Mouse (Mus musculus) gastrocnemius, adult 2 months (tissue): Measurements from ENCODE around the gene Slc39a13. TPM values are rescaled to one million over a fixed set of nuclear protein-coding genes. Genes with fewer than 3 reads are reported as not detected.

Source experiments
- DNase-seq: peaks from one replicate; pipeline ENCODE4 v3.0.0; 2022
- H3K27ac ChIP-seq: fragments of 200-600 bp; 2 replicates; pipeline ENCODE4 v1.8.1; 2022; ENCODE audit warnings: mild to moderate bottlenecking
- H3K4me3 ChIP-seq: fragments of 200-600 bp; 2 replicates; pipeline ENCODE4 v1.8.1; 2022; ENCODE audit warnings: mild to moderate bottlenecking, moderate library complexity
- CTCF ChIP-seq: fragments of 200-600 bp; IDR thresholded peaks from 2 replicates; pipeline ENCODE4 v1.8.1; 2022; ENCODE audit warnings: antibody characterized with exemption, mild to moderate bottlenecking, moderate library complexity
- intact Hi-C: fragments of 180-260 bp; cut with DNase I; formaldehyde crosslinking; loops from one replicate; pipeline ENCODE4 v1.15.1; 2025
- total RNA-seq, 2 experiments: library from RNA; stranded (reverse); gene quantifications; 2 replicates each; pipeline ENCODE4 v1.2.3; 2021

Slc39a13 gene
- total RNA-seq, 2 experiments from 2014 or later, result 18.7 to 22.0 TPM

DNA sequence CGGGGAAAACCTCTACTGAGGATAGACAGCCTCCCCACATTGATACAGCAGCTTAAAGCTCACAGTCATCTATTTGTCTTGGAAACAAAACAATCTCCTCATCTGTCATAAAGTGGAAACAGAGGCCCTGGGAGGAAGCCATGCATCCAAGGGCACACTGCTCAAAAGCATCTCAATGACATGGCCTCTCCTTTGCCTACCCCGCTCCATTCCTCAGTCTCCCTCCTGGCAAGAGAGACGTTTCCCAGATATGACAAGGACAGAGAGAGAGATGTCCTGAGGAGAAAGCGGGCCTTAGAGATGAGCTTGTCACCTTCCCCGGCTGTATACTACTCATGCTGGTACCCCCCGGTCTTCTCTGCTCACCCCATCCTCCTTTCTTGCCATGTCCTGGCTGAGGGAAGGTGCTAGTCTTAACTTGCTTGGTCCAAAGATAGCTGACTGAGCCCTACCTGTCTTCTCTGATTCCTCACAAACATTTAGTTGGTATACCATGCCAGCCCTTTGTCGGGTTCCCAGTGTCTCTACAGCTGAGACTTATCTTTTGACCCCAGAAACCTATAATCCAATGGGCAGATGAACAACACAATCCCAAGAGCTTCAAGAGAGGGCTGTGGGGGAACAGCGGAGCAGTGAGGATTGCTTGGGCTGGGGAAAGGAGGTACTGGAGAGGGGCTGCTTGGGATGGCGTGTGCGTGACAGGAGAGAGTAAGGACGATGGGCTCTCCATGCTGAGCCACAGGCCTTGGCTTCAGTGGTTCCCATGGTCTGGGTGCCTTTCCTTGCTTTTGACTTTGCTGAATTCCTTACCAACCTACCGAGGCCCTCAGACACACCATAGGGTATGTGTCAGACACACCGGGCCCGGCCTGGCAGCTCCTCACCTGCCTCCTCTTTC lies 15.5 kb upstream of the Slc39a13 start:
- intact Hi-C loops, result no loop called here
- Histone ChIP-seq H3K27ac (peak overlapping the region; percentile 95), H3K4me3 (no peak overlapping the region)
- TF ChIP-seq CTCF, result no peak
- DNase-seq, result no peak

DNA sequence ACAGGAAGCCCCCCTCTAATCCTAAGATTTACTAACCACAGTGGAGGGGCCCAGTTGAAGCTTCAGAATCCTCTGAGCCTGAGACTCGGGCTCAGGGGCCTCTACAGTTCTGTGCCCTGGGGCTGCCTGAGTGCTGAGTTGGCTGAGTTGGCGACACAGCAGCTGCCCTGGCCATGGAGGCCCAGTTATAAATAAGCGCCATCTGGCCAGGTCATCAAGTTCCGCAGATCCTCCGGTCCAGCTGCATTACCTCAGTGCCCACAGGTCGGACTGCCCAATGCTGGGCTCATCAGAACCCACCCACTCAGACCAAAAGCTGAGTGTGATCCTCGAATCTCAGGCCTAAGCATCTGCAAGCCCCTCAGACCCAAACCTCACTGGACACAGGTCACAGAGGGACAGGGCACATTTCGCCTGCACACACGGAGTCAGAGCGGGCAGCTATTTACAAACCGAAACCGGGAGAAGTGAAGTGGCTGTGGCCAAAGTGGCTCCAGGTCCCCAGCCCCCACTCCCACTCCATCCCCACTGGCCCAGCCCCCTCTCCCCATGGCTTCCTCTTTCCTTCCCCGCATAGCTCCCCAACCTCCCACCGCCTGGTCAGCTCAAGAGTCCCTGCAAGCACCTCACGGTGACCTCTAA lies 14.1 kb upstream of the Slc39a13 start:
- intact Hi-C loops, result no loop called here
- Histone ChIP-seq H3K4me3 (peak overlapping the region; percentile 67), H3K27ac (peak overlapping the region; percentile 95)
- no peak for TF ChIP-seq CTCF
- peak; percentile 90 for DNase-seq

DNA sequence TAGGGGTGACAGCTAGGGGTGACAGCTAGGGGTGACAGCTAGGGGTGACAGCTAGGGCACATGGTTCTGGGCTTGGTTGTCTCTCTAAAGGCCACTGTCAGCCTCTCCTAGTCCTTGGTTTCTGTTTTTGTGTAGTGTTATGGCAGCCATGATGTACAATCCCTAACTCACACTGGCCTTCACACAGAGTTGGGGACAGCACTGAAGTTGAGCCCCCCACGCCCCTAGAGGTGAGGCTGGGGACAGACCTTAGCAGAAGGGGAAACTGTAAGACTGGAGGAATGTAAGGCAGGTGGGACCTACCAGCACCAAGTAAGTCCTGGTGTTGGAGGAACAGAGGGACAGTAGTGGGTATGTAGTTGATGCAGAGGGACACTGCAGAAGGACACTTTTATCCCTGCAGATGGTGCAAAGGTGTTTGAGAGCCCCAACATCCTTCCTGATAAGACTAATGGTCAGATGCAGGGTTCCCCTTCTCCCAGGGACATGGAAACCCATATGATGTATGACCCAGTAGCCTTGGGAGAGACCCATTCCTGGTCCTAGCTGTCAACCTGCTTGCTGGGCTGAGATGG lies 13.2 kb upstream of the Slc39a13 start:
- no peak for DNase-seq
- TF ChIP-seq CTCF, result no peak
- Histone ChIP-seq H3K27ac (peak overlapping the region; percentile 95), H3K4me3 (peak overlapping the region; percentile 28)
- intact Hi-C loops, result no loop called here

DNA sequence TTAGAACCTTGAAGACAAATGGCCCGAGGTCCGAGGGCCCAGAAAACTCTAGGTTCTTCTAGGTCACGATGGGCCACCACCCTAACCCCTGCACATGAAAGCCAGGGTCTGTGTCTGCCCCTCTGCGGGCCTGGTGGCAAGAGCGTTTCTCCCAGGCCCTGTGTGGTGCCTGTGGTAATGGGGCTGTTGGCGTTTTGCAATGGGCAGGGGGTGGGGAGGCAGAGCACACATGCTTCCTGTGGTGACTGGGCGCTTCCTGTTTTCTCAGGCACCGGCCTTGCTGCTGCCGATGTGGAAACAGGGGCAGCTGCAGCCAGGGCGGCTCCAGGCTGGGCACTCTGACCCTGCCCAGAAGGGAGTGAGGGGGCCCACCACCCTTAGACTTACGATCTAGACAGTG lies 12.6 kb upstream of the Slc39a13 start:
- TF ChIP-seq CTCF, result no peak
- intact Hi-C loops, result no loop called here
- peak; percentile 65 for DNase-seq
- peak overlapping the region; percentile 28 for H3K4me3 ChIP-seq
- peak overlapping the region; percentile 95 for H3K27ac ChIP-seq

DNA sequence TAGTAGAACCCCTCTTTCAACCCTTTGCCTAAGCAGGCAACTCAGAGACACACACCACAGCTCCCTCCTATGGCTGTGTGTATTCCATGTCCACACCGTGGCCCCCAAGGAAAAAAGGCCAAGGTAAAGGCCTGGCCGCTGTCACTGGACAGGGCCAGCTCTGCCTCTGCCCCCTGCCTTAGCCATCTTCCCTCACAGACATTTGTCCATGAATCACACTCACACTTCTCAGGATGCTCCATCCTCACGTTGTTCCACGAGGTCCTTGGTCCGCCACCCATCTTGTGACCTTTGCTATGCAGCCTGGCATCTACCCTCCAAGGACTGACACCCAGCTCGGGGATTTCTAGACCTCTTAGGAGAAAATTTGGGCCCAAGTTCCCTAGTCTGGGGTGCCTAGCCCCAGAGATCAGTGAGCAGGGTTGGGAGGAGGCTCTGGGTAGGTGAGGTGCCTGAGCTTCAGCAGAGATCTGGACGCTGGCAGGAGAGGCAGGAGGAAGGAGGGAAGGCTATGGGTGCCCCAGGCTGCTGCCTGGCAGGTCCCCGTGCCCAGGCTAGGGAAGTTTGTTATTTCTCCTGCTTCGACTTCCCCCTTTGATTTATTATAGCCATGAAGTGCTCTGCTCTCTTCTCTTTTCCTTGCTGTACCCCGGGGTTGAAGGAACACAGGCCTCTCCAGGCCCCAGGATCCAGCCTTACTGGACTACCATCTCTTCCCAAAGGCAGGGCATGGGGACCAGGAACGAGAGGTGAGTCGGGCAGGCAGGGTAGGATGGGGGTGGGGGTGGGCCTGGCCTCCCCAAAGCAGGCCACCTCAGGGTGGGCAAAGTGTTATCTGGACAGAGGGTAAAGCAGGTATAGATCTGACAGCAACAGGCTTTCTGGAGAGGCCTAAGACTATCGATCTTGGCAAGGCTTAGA lies 11.8 kb upstream of the Slc39a13 start, which contains the start of gene Spi1:
Spi1 (plus strand) TSS at position 616 of the 921 bp plus-strand sequence.
- peak within 1 kb of the TSS; percentile 95 for H3K27ac ChIP-seq
- intact Hi-C loops, result no loop called here

DNA sequence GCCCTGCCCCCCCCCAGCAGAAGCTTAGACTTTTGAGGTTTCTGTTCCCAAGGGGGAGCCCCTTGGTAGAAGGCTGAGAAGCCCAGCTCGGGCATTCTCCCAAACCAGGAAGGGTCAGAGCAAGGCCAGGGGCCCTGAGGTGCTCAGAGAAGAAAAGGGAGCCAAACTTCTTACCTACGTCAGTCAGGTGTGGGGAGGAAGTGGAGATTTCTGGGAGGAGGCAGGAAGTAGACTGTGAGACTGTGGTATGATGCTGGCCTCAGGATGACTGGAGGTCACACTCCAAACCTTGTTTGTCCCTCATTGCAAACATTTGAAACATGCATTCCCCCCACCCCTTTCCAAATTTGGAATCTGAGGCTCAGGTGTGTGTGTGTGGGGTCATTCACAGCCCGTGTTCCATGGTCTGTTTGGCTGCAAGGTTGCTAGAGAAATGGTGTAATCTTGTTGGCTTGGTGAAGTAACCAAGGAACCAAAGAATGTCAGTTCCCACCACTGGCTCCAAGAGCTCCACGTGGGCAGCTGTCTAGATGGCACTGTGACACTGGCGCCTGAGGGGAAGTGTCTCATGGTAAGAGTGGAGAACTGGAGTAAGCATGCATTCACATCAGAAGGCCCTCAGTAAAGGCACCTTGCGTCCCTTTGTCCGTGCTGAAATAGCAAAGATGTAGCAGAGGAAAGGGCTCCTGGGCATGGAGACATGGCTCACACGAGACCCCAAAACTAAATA lies 10.7 kb upstream of the Slc39a13 start:
- intact Hi-C loops, result no loop called here
- no peak overlapping the region for H3K4me3 ChIP-seq
- TF ChIP-seq CTCF, result no peak
- no peak for DNase-seq
- peak overlapping the region; percentile 38; the same call in 1 of the 2 replicates for H3K27ac ChIP-seq

More for the DNA sequence above, 11.8 kb upstream of the Slc39a13 start, which contains the start of gene Spi1:
- TF ChIP-seq CTCF, result no peak
- DNase-seq, result no peak
- H3K4me3 ChIP-seq, result peak within 1 kb of the TSS; percentile 28

DNA sequence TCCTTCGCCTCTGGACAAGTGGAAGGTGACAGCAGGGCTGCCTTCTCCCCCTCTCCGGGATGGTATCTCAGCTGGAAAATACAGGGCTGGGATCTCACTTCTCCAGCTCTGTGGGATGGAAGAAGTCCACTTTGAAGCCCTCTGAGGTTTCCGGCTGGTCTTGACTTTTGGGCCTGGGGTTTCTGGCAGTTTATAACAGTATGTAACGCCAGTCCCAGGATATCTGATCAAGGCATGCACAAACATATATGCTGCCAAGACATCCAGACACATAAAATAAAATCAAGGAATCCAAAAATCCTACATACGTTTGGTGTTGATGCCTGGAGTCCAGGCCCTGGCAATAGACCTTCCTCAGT lies 8.8 kb upstream of the Slc39a13 start:
- no peak for TF ChIP-seq CTCF
- DNase-seq, result no peak
- H3K27ac ChIP-seq, result peak overlapping the region; percentile 74
- H3K4me3 ChIP-seq, result peak overlapping the region; percentile 71
- intact Hi-C loops, result no loop called here

DNA sequence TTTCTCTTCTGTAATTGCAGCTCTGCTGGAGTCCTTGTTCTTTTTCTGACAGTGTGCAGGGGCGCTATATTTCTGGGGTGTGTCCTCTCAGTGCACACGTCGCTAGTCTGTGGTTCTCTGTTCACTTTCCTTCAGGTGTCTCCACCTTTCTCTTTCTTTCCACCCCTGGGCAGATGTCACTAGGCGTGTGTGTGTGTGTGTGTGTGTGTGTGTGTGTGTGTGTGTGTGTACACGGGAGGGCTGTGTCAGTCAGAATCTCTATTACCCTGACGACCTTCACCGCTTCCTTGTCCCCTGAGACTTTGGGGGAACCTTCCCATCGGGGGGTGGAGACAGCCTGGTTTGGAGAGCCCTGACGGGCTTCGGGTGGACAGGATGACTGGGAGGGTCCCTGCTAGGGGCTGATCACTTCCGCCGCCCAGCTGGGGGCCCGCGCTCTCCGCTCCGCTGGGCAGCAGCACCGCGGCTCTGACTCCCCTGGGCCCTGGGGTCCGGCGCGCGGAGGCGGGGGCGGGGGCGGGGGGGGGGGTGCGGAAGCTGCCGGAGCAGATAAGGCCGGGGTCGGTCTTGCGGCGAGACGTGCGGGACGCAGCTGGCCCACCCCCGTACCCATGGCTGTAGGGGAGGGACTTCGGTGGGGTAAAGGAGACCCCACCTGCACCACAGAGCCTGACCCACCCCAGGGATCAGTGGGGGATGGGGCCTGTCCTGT lies 8.3 kb upstream of the Slc39a13 start:
- no peak for DNase-seq
- TF ChIP-seq CTCF, result no peak
- Histone ChIP-seq H3K4me3 (peak overlapping the region; percentile 71), H3K27ac (peak overlapping the region; percentile 74)
- intact Hi-C loops, result no loop called here

DNA sequence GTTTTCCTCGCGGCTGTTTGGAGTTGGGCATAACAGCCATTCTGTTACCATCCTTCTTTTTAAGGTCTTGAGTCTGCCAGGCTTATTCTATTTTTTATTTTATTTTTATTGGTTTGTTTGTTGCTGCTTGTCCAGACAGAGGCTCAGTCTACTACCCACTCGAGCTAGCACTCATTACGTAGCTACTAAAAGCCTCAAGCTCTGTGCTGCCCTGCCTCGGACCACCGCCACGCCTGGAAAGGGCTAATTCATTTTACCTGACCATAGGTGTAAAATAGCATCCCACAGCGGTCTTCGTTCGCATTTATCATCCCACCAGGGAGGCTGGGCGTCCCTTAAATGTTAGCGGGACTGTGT lies 7.7 kb upstream of the Slc39a13 start:
- no peak for TF ChIP-seq CTCF
- H3K4me3 ChIP-seq, result peak overlapping the region; percentile 71
- no peak overlapping the region; the same call in 1 of the 2 replicates for H3K27ac ChIP-seq
- intact Hi-C loops, result no loop called here
- peak; percentile 7 for DNase-seq

DNA sequence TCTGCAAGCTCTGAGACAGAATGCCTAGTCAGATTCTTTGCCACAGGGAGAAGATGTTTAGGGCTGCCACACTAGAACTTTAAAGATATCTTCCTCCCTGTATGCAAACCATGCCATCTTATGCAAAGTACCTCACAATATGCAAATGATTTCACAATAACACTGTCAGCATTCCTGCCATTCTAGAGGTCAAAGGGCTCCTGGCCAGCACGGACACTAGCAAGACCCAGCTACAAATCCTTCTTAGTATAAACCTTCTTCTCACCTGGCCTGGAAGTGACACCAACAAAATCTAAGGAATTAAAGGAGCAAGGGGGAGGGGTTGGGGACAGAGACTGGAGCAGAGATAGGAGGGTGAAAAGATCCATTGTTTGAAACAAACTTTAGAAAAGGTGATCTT lies 1.9 kb upstream of the Slc39a13 start:
- no peak overlapping the region for H3K27ac ChIP-seq
- intact Hi-C loops, result no loop called here

DNA sequence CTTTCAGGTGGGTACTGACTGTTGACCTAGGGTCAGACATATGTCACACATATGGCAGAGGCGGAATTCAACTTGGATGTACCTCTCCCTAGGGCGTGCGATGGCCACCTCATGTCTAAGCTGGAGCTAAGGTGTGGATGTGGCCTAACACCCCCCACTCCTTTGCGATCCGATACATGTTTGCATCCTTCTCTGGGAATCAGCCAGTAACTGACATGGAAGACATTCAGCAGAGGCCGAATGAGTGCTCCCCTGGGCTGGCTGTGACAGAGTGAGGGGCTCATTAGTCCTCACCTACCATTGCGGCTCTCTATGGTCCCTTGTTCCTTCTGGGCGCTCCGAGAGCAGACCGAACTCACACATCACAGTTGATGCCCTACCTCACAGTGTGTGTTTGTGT lies 842 bp upstream of the Slc39a13 start:
- no peak for TF ChIP-seq CTCF
- H3K4me3 ChIP-seq, result peak overlapping the region; percentile 86
- H3K27ac ChIP-seq, result peak overlapping the region; percentile 95
- no peak for DNase-seq
- intact Hi-C loops, result no loop called here

More for the DNA sequence above, 1.9 kb upstream of the Slc39a13 start:
- no peak overlapping the region for H3K4me3 ChIP-seq
- TF ChIP-seq CTCF, result no peak
- DNase-seq, result no peak
